Mouse (Mus musculus): ENCODE data around the gene Vmn1r75. TPM values are rescaled to one million over a fixed set of nuclear protein-coding genes. Genes with fewer than 3 reads are reported as not detected.

The Vmn1r75 gene
- not detected in 2 replicates for polyA plus RNA-seq (2015; fragmentation: Nextera tagmentation; extraction: Ambion mirVana)

DNA sequence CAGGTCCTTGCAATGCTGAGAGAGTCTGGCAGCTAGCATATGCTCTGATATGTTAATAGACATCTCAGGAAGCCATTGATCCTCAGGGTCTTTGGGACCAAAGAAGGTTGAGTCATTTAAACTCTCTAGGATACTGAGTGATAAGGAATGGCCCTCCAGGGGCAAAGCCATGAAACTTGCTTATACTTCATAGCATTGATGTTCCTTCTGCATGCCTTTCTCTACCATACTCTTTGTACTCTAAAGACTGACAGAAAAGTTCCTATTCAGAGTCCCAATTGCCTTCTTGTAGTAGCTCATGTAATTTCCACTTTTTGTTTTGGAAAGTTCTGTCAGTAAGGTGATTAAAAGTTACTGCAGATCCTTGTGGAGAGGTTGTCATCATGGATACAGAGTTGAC is at the start of gene Vmn1r75:
Gene Vmn1r75 (plus strand): TSS at position 301 of the 400 bp plus-strand sequence.
- no peak within 1 kb of the TSS for H3K4me3 ChIP-seq
- no peaks in the 10 kb centered on the region for H3K4me1 ChIP-seq
- no peak for ATAC-seq (ENCODE audit: insufficient number of reproducible peaks, insufficient read depth, low FRiP score, low TSS enrichment, low read depth)
- peaks cover 14% of the 10 kb centered on the region for H3K9me3 ChIP-seq
- H3K27me3 ChIP-seq = no peaks in the 10 kb centered on the region
- H3K36me3 ChIP-seq = no peaks in the 10 kb centered on the region
- no peak within 1 kb of the TSS for H3K27ac ChIP-seq
- H3K4me2 ChIP-seq = no peak within 1 kb of the TSS
- no peak within 1 kb of the TSS for H3K9ac ChIP-seq

- Histone ChIP-seq H3K4me1 (no peaks in the 10 kb centered on the region), H3K4me3 (no peak within 1 kb of the TSS), H3K36me3 (no peaks in the 10 kb centered on the region), H3K9ac (no peak within 1 kb of the TSS), H3K27ac (no peak within 1 kb of the TSS), H3K27me3 (no peaks in the 10 kb centered on the region), H3K4me2 (no peak within 1 kb of the TSS), H3K9me3 (peaks cover 12% of the 10 kb centered on the region; the same call in 1 of the 2 replicates)
- WGBS = 78% methylated on average over 2 of the region's 2 CpGs
- ATAC-seq (ENCODE audit: insufficient number of reproducible peaks, insufficient read depth, low FRiP score, low TSS enrichment, low read depth) = no peak
Measured at GRCm38 (mm10) chr7:11833680-11834079, 40.8 kb upstream of the Vmn1r75 start, which contains the start of gene Vmn1r74. Vmn1r74 (plus strand) TSS chr7:11833980.

Other genes with a start within 250 kb of the Vmn1r75 start
- gene Vmn1r72, start 194.5 kb upstream of the Vmn1r75 start, polyA plus RNA-seq (2015; fragmentation: Nextera tagmentation; extraction: Ambion mirVana) = not detected in 2 replicates
- gene Vmn1r73, start 144.4 kb upstream of the Vmn1r75 start, polyA plus RNA-seq (2015; fragmentation: Nextera tagmentation; extraction: Ambion mirVana) = not detected in 2 replicates
- gene Vmn1r74, start 40.6 kb upstream of the Vmn1r75 start, polyA plus RNA-seq (2015; fragmentation: Nextera tagmentation; extraction: Ambion mirVana) = not detected in 2 replicates
- not detected in 2 replicates for gene Vmn1r76, start 63.6 kb downstream of the Vmn1r75 start, polyA plus RNA-seq (2015; fragmentation: Nextera tagmentation; extraction: Ambion mirVana)
- not detected in 2 replicates for gene Vmn1r77, start 162.1 kb downstream of the Vmn1r75 start, polyA plus RNA-seq (2015; fragmentation: Nextera tagmentation; extraction: Ambion mirVana)